Mouse (Mus musculus) testis, adult 2 months (tissue): ENCODE data around the gene Rsph14. TPM values are rescaled to one million over a fixed set of nuclear protein-coding genes. Genes with fewer than 3 reads are reported as not detected.
"Not testable (repeated sequence)": the region's sequence is repeated elsewhere in the genome, so short reads cannot be mapped to it uniquely, and the experiment has no call there.

ENCODE experiments used
- H3K27ac ChIP-seq: fragments of 200-500 bp; 2 replicates; pipeline ENCODE4 v1.5.1; 2012; ENCODE audit warnings: low read depth, low read length; ENCODE audit not compliant: control insufficient read depth, insufficient read depth
- H3K27me3 ChIP-seq: fragments of 200-500 bp; 2 replicates; pipeline ENCODE4 v1.6.1; 2012; ENCODE audit warnings: mild to moderate bottlenecking, low read length, moderate library complexity; ENCODE audit not compliant: control insufficient read depth, insufficient read depth
- H3K36me3 ChIP-seq: fragments of 200-500 bp; 2 replicates; pipeline ENCODE4 v1.6.1; 2012; ENCODE audit warnings: mild to moderate bottlenecking, low read length; ENCODE audit not compliant: control insufficient read depth, insufficient read depth
- H3K4me1 ChIP-seq: fragments of 200-500 bp; 2 replicates; pipeline ENCODE4 v1.6.1; 2012; ENCODE audit warnings: low read length; ENCODE audit not compliant: control insufficient read depth, insufficient read depth
- H3K4me3 ChIP-seq: fragments of 200-500 bp; 2 replicates; pipeline ENCODE4 v1.5.1; 2012; ENCODE audit warnings: low read depth, mild to moderate bottlenecking, low read length, moderate library complexity, mixed read lengths; ENCODE audit not compliant: control insufficient read depth
- CTCF ChIP-seq: fragments of 200-500 bp; IDR thresholded peaks from 2 replicates; pipeline ENCODE4 v1.5.1; 2012; ENCODE audit warnings: low read depth, mild to moderate bottlenecking, inconsistent platforms, low read length, moderate library complexity; ENCODE audit not compliant: control insufficient read depth, insufficient read depth, insufficient replicate concordance
- POLR2A ChIP-seq: fragments of 200-500 bp; IDR thresholded peaks from 2 replicates; pipeline ENCODE4 v1.6.1; 2012; ENCODE audit warnings: low read depth, mild to moderate bottlenecking, inconsistent platforms, low read length, moderate library complexity; ENCODE audit not compliant: control insufficient read depth
- polyA plus RNA-seq: library from polyadenylated mRNA; depleted of rRNA; stranded (reverse); fragments of >200 nt; gene quantifications from 2 replicates; pipeline ENCODE4 v1.2.3, GENCODE M21; 2012

Gene Rsph14
- polyA plus RNA-seq, 1 experiment, result 43.4 TPM

- Histone ChIP-seq H3K27ac (0 out of 2 replicates have a peak overlapping the region, but pooled peaks have one; percentile 6), H3K27me3 (no peaks in the 10 kb centered on the region), H3K4me1 (no peaks in the 10 kb centered on the region; the same call in 1 of the 2 replicates), H3K36me3 (no peaks in the 10 kb centered on the region; the same call in 1 of the 2 replicates), H3K4me3 (no peak overlapping the region)
- no peak for TF ChIP-seq POLR2A
- TF ChIP-seq CTCF, result no peak
Observed at GRCm38 (mm10) chr10:75053655-75054054, 21.3 kb upstream of the Rsph14 start.

DNA sequence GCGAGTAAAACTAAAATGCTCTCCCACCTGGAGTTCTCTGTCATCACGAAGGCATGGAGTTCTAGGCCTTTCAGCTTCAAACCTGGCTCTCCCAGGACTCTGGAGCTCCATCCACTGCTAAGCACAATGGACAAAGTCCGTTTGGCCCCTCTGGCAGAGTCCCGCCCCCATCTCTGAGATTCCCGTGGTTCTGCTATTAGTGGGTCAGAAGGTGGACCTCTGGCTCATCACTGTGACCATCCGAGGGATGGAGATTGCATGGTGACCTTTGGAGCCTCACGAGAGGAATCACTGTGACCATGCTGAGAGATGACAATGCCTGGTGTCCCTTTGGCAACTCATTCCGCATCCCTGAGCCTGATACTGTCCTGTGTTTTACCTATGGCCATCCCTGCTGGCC, 20.5 kb upstream of the Rsph14 start:
- no peaks in the 10 kb centered on the region; the same call in 1 of the 2 replicates for H3K4me1 ChIP-seq
- H3K4me3 ChIP-seq, result no peak overlapping the region
- H3K27ac ChIP-seq, result no peak overlapping the region
- no peaks in the 10 kb centered on the region; the same call in none of the 2 replicates for H3K36me3 ChIP-seq
- no peak for TF ChIP-seq POLR2A
- TF ChIP-seq CTCF, result no peak
- H3K27me3 ChIP-seq, result no peaks in the 10 kb centered on the region

DNA sequence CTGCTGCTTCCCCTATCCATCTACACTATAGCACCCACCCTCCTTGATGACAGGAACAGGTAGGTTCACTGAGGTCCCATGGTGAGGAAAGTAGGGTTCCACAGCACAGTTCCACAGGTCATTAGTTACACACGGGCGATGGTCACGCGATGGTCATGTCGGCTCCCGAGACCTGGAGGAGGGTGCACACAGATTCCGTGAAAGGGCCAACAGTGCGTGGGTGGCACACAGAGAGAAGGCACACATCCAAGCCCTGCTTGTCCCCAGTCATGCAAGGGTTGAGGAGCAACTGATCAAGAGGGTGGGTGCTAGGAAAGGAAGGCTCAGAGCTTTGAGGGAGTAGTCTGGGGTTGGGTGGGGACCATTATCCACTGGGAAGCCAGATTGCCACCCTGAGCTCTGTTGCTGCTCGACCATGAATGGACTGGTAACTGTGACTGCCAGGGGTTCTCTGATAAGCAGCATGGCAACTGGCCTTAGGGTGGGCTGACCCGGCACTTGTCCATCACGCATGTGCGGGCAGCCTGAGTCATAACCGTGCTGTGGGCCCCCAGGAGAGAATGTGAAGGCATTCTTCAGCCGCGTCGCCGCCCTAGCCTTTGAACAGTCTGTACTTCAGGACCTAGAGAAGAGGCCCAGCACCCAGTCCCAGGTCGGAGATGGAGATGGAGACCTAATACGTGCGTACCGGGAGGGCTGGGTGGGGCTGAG, 19.1 kb upstream of the Rsph14 start:
- TF ChIP-seq CTCF, result no peak
- no peak for TF ChIP-seq POLR2A
- Histone ChIP-seq H3K4me1 (no peaks in the 10 kb centered on the region; the same call in 1 of the 2 replicates), H3K27me3 (no peaks in the 10 kb centered on the region), H3K27ac (no peak overlapping the region), H3K4me3 (no peak overlapping the region), H3K36me3 (no peaks in the 10 kb centered on the region; the same call in none of the 2 replicates)

- no peak overlapping the region for H3K27ac ChIP-seq
- TF ChIP-seq CTCF (no peak), POLR2A (no peak)
- H3K4me1 ChIP-seq, result no peaks in the 10 kb centered on the region
- H3K4me3 ChIP-seq, result no peak overlapping the region
- H3K36me3 ChIP-seq, result no peaks in the 10 kb centered on the region; the same call in none of the 2 replicates
- no peaks in the 10 kb centered on the region for H3K27me3 ChIP-seq
Observed at GRCm38 (mm10) chr10:75048711-75049110, 16.3 kb upstream of the Rsph14 start.

- no peaks in the 10 kb centered on the region for H3K27me3 ChIP-seq
- no peak overlapping the region for H3K4me3 ChIP-seq
- H3K27ac ChIP-seq, result no peak overlapping the region
- H3K4me1 ChIP-seq, result no peaks in the 10 kb centered on the region
- peaks cover 1% of the 10 kb centered on the region for H3K36me3 ChIP-seq
- TF ChIP-seq CTCF (no peak), POLR2A (no peak)
Observed at GRCm38 (mm10) chr10:75045831-75046230, 13.4 kb upstream of the Rsph14 start.

DNA sequence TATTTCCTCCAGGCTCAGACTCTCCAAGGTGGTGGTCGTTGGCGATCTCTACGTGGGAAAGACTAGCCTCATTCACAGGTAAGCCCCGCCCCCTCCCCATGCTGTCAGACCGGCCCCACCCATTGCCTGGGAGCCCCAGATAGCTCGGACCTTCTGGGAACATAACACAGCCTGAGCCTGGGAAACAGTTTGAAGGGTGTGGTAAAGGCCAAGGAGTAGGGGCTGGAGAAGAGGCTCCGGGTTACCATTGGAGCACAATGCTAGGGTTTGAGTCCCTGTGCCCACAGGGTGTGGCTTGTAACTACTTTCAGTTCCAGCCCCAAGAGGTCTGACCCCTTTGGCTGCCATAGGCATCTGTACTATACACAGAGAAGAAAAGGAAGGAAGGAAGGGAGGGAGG, 12.1 kb upstream of the Rsph14 start:
- no peak overlapping the region for H3K27ac ChIP-seq
- TF ChIP-seq POLR2A, result no peak
- TF ChIP-seq CTCF, result no peak

DNA sequence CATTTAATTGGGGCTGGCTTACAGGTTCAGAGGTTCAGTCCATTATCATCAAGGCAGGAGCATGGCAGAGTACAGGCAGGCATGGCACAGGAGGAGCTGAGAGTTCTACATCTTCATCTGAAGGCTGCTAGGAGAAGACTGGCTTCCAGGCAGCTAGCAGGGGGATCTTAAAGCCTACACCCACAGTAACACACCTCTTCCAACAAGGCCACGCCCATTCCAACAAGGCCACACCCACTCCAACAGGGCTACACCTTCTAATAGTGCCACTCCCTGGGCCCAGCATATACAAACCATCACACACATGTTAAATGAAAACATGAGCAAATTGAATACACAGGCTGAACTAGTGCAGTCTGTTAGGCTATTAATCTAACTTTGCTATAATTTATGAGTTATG, 9.7 kb upstream of the Rsph14 start:
- not testable (repeated sequence) for H3K4me1 ChIP-seq, H3K27ac ChIP-seq, H3K36me3 ChIP-seq, H3K27me3 ChIP-seq, H3K4me3 ChIP-seq

More for the DNA sequence above, 12.1 kb upstream of the Rsph14 start:
- Histone ChIP-seq H3K4me1 (no peaks in the 10 kb centered on the region), H3K36me3 (peaks cover 1% of the 10 kb centered on the region), H3K4me3 (no peak overlapping the region), H3K27me3 (no peaks in the 10 kb centered on the region)
